Comparison of ENCODE assay signal across 9 mouse cellular contexts in the genomic region with DNA sequence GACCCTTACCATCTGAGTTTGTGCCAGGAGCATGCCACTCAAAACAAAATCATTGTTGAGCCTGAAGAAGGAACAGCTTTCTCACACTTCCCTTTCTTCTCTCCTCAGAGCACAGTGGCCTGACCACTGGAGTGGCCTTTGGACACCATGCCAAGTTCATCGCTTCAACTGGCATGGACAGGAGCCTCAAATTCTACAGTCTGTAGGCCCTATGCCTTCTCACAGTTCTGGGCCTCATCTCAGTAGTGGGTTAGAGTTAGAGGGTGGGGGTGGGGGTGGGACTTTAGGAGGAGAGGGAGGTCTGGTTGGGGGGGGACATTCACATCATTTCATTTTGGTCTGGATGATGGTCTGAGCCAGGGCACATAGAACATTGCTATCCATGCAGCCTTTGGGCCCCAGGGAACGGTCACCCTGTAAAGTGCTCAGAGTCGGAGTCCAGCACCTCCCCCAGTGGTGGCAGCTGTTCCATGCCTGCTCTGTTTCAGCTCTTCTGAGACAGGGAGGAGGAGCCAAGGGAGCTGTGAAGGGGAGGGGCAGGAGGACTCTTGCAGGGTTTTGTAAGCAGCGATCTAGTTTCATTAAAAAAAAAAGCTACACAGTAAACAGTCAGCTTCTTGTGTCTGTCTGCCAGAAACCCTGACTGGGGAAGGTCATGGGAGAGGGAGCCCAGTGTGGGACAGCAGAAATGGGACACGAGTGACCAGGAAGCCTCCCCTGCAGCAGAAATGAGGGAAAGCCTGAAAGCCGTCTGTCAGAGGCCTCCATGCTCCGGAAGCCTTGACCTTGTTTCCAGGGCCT. TPM values are rescaled to one million over a fixed set of nuclear protein-coding genes. Genes with fewer than 3 reads are reported as not detected.
DNase-seq lines count a peak whose midpoint lies in the region; ATAC-seq and TF ChIP-seq lines count a peak whose summit lies in the region.
"Had no signal": no experiment of that assay in that cellular context is flagged by ENCODE, and none has a peak within 500 bp of the region (broad histone marks: within the 10 kb centered on the region; RNA-seq: fewer than 3 reads in every experiment).

No protein-coding gene starts in this region.

- H3K9me3 ChIP-seq in lung, embryonic 16.5 days (ENCODE audit: control insufficient read depth, low read length) = no peaks in the 10 kb centered on the region
- no peaks in the 10 kb centered on the region for H3K9me3 ChIP-seq in stomach, embryonic 16.5 days (replicated peaks; ENCODE audit: control insufficient read depth, low read length)

- H3K4me2 ChIP-seq in lung, embryonic 16.5 days (ENCODE audit: low read depth, low read length) = no peak overlapping the region
- H3K4me2 ChIP-seq in stomach, embryonic 16.5 days (ENCODE audit: low read depth, low read length) = peak overlapping the region; percentile 20

- H3K27ac ChIP-seq in spleen, adult 2 months (ENCODE audit: insufficient read depth, low read length) = peak overlapping the region; percentile 23; the same call in 1 of the 2 replicates
- peak overlapping the region; percentile 94 for H3K27ac ChIP-seq in lung, embryonic 16.5 days (ENCODE audit: low read length)
- peak overlapping the region; percentile 94 for H3K27ac ChIP-seq in stomach, embryonic 16.5 days (ENCODE audit: low read length)

- peaks cover 35% of the 10 kb centered on the region for H3K36me3 ChIP-seq in spleen, adult 2 months (ENCODE audit: control insufficient read depth, insufficient read depth, low read length)
- H3K36me3 ChIP-seq in lung, embryonic 16.5 days (ENCODE audit: control insufficient read depth, insufficient read depth, low read length) = peaks cover 47% of the 10 kb centered on the region
- H3K36me3 ChIP-seq in stomach, embryonic 16.5 days (ENCODE audit: control insufficient read depth, insufficient read depth, low read length) = peaks cover 28% of the 10 kb centered on the region

- TF ChIP-seq CTCF in spleen, adult 2 months (IDR thresholded peaks at IDR 0.05; ENCODE audit: extremely low read depth, insufficient read depth, insufficient read length, insufficient replicate concordance) = no peak

- 78% methylated on average over 7 of the region's 7 CpGs for WGBS in spleen, adult 2 months
- 36% methylated on average over 7 of the region's 7 CpGs for WGBS in lung, embryonic 16.5 days
- 34% methylated on average over 7 of the region's 7 CpGs for WGBS in stomach, embryonic 16.5 days

- H3K4me3 ChIP-seq in spleen, adult 2 months (ENCODE audit: extremely low read depth, insufficient read depth, insufficient read length) = no peak overlapping the region
- no peak overlapping the region for H3K4me3 ChIP-seq in lung, embryonic 16.5 days (ENCODE audit: low read length)
- H3K4me3 ChIP-seq in stomach, embryonic 16.5 days (replicated peaks; ENCODE audit: low read length) = no peak overlapping the region

- H3K9ac ChIP-seq in lung, embryonic 16.5 days (ENCODE audit: low read length) = peak overlapping the region; percentile 21; the same call in 1 of the 2 replicates
- H3K9ac ChIP-seq in stomach, embryonic 16.5 days (ENCODE audit: low read length) = peak overlapping the region; percentile 55

- H3K4me1 ChIP-seq in spleen, adult 2 months (ENCODE audit: control insufficient read depth, insufficient read depth, insufficient read length) = no peaks in the 10 kb centered on the region
- H3K4me1 ChIP-seq in lung, embryonic 16.5 days (replicated peaks; ENCODE audit: control insufficient read depth, insufficient read depth, low read length) = peaks cover 23% of the 10 kb centered on the region
- H3K4me1 ChIP-seq in stomach, embryonic 16.5 days (ENCODE audit: control insufficient read depth, insufficient read depth, low read length) = peaks cover 26% of the 10 kb centered on the region

- H3K27me3 ChIP-seq in spleen, adult 2 months (ENCODE audit: control insufficient read depth, insufficient read depth, low read length) = no peaks in the 10 kb centered on the region
- no peaks in the 10 kb centered on the region for H3K27me3 ChIP-seq in lung, embryonic 16.5 days (ENCODE audit: control insufficient read depth, insufficient read depth, low read depth, low read length)
- H3K27me3 ChIP-seq in stomach, embryonic 16.5 days (ENCODE audit: control insufficient read depth, insufficient read depth, low read length) = no peaks in the 10 kb centered on the region

- intact Hi-C loops in heart, postnatal 36 days (cut with DNase I) = no loop called here

- no peak for TF ChIP-seq POLR2A in spleen, adult 2 months (IDR thresholded peaks at IDR 0.05; ENCODE audit: low read depth, low read length)

- no peak for DNase-seq in spleen, adult 2 months (ENCODE audit: low read depth in 1 of 2, low spot score in 2 of 2)
- DNase-seq in spleen, postnatal 4 days (ENCODE audit: low spot score in 2 of 2) = no peak
- DNase-seq in frontal cortex, adult 2 months (ENCODE audit: extremely low spot score in 1 of 2, low spot score in 1 of 2) = peak; percentile 57 to 66
- peak; percentile 57 to 61 for DNase-seq in heart, postnatal 36 days
- peak; percentile 7 for DNase-seq in layer of hippocampus, adult 9-10 months (ENCODE audit: low spot score)
- no peak for DNase-seq in thymus, postnatal 36 days

- ATAC-seq in lung, embryonic 16.5 days (ENCODE audit: low read depth) = peak; percentile 88
- peak; percentile 88 for ATAC-seq in stomach, embryonic 16.5 days (ENCODE audit: insufficient read depth, low FRiP score)

RNA-seq across cellular contexts. Expression of gene Prpf19, which starts 10.1 kb away (rescaled TPM):
- polyA plus RNA-seq in spleen, adult 2 months (2012; rRNA removed) = 146 and 181 TPM in 2 replicates
- polyA plus RNA-seq in frontal cortex, adult 2 months (2012; rRNA removed) = 187 and 207 TPM in 2 replicates
- total RNA-seq in heart, postnatal 36 days (2021) = 100 to 1,000 TPM; 218 to 273 TPM
- 33.0 and 34.4 TPM in 2 replicates for polyA plus RNA-seq in lung, embryonic 16.5 days (2015; fragmentation: Nextera tagmentation; extraction: Ambion mirVana)
- polyA plus RNA-seq in stomach, embryonic 16.5 days (2015; fragmentation: Nextera tagmentation; extraction: Ambion mirVana) = 36.8 and 40.6 TPM in 2 replicates

RNA-seq across cellular contexts. Expression of gene Zp1, which starts 15.3 kb away (rescaled TPM):
- 0.04 TPM in 2 replicates for polyA plus RNA-seq in spleen, adult 2 months (2012; rRNA removed)
- 0.06 TPM in 1 of 2 replicates, not detected in the other for polyA plus RNA-seq in frontal cortex, adult 2 months (2012; rRNA removed)
- not detected for total RNA-seq in heart, postnatal 36 days (2021)
- polyA plus RNA-seq in lung, embryonic 16.5 days (2015; fragmentation: Nextera tagmentation; extraction: Ambion mirVana) = not detected in 2 replicates
- not detected in 2 replicates for polyA plus RNA-seq in stomach, embryonic 16.5 days (2015; fragmentation: Nextera tagmentation; extraction: Ambion mirVana)
- total RNA-seq: layer of hippocampus, postnatal 25 days had no signal

RNA-seq across cellular contexts. Expression of gene Tmem109, which starts 23.3 kb away (rescaled TPM):
- polyA plus RNA-seq in spleen, adult 2 months (2012; rRNA removed) = 45.8 and 47.9 TPM in 2 replicates
- 49.2 and 50.2 TPM in 2 replicates for polyA plus RNA-seq in frontal cortex, adult 2 months (2012; rRNA removed)
- 100 to 1,000 TPM in 1 of 2 experiments, 10 to 100 TPM in 1; 97.4 to 107 TPM for total RNA-seq in heart, postnatal 36 days (2021)
- polyA plus RNA-seq in lung, embryonic 16.5 days (2015; fragmentation: Nextera tagmentation; extraction: Ambion mirVana) = 145 and 147 TPM in 2 replicates
- 147 and 169 TPM in 2 replicates for polyA plus RNA-seq in stomach, embryonic 16.5 days (2015; fragmentation: Nextera tagmentation; extraction: Ambion mirVana)

RNA-seq across cellular contexts. Expression of gene Ptgdr2, which starts 31.8 kb away (rescaled TPM):
- polyA plus RNA-seq in spleen, adult 2 months (2012; rRNA removed) = 0.54 and 0.82 TPM in 2 replicates
- polyA plus RNA-seq in frontal cortex, adult 2 months (2012; rRNA removed) = 0.08 and 0.22 TPM in 2 replicates
- under 1 TPM in 1 of 2 experiments, not detected in 1; 0.14 TPM for total RNA-seq in heart, postnatal 36 days (2021)
- 0.11 and 0.16 TPM in 2 replicates for polyA plus RNA-seq in lung, embryonic 16.5 days (2015; fragmentation: Nextera tagmentation; extraction: Ambion mirVana)
- polyA plus RNA-seq in stomach, embryonic 16.5 days (2015; fragmentation: Nextera tagmentation; extraction: Ambion mirVana) = not detected in 2 replicates

RNA-seq across cellular contexts. Expression of gene Tmem132a, which starts 35.4 kb away (rescaled TPM):
- polyA plus RNA-seq in spleen, adult 2 months (2012; rRNA removed) = 4.9 TPM in 2 replicates
- 132 and 133 TPM in 2 replicates for polyA plus RNA-seq in frontal cortex, adult 2 months (2012; rRNA removed)
- 10 to 100 TPM; 12.4 to 14.8 TPM for total RNA-seq in heart, postnatal 36 days (2021)
- 66.5 and 71.7 TPM in 2 replicates for polyA plus RNA-seq in lung, embryonic 16.5 days (2015; fragmentation: Nextera tagmentation; extraction: Ambion mirVana)
- polyA plus RNA-seq in stomach, embryonic 16.5 days (2015; fragmentation: Nextera tagmentation; extraction: Ambion mirVana) = 66.3 and 70.6 TPM in 2 replicates

Comparison
In these comparisons a context has a peak if more than half of its experiments do, and no peak if none do; other contexts are left out.
1. DNase-seq: peak in frontal cortex, adult 2 months (2 of 2), heart, postnatal 36 days (2 of 2) and layer of hippocampus, adult 9-10 months (single experiment); none in spleen, adult 2 months (0 of 2), spleen, postnatal 4 days (0 of 2) and thymus, postnatal 36 days (0 of 2).
2. H3K27ac ChIP-seq: peak in every context shown above with its lines; median percentile 94 in lung, embryonic 16.5 days; 94 in stomach, embryonic 16.5 days; 23 in spleen, adult 2 months.